Mouse (Mus musculus): ENCODE data around the gene 2410004P03Rik. TPM values are rescaled to one million over a fixed set of nuclear protein-coding genes. Genes with fewer than 3 reads are reported as not detected.
A peak's percentile ranks its signal among the peaks of the same experiment; 100 is the strongest.

The 2410004P03Rik gene
- polyA plus RNA-seq, 1 experiment = 0.02 TPM

GRCm38 (mm10) chr12:17000628-17001027, 10.9 kb downstream of the 2410004P03Rik start:
- Histone ChIP-seq H3K27me3 (ENCODE audit: control insufficient read depth, insufficient read depth, low read length) (no peaks in the 10 kb centered on the region), H3K4me1 (ENCODE audit: control insufficient read depth, insufficient read depth, low read length) (peaks cover 9% of the 10 kb centered on the region)

DNA sequence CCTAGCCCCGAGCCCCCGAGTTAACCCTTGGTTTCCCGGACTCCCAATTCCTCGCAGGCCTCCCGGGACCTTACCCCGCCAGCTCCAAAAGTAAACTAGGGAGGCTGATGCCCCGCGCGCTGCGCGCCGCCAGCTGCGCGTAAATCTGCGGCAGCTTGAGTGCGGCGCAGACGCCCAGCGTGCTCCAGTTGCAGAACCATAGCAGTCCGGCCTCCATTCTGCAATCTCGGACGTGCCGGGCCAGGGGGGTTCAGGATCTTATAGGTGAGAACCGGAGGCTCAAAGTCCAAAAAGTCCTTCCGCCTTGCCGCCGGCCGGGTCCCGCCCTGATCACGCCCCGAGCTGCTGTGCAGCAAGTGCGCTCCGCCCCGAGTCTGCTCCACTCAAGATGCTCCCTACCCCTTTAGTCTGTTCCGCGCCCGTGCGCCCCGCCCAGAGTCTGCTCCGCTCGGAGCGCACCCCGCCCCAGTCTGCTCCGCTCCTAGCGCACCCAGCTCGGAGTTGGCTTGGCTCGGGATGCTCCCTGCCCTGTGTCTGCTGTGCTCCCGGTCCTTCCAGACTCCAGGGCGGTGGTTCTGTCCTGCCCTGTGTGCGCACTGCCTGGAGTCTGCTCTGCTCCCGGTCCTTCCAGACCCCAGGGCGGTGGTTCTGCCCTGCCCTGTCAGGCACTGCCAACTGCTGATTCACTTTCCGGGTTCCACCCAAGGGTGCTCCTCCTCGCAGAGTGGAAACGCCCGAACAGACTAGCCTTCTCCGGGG, 11.6 kb downstream of the 2410004P03Rik start, which contains the start of gene Pqlc3:
Pqlc3 (minus strand) TSS at position 670 of the 759 bp plus-strand sequence.
- H3K27ac ChIP-seq (ENCODE audit: control insufficient read depth, insufficient read depth, low read depth, low read length) = no peak within 1 kb of the TSS; the same call in 1 of the 2 replicates
- peaks cover 9% of the 10 kb centered on the region for H3K4me1 ChIP-seq (ENCODE audit: control insufficient read depth, insufficient read depth, low read length)
- TF ChIP-seq POLR2A (IDR thresholded peaks at IDR 0.05; ENCODE audit: control insufficient read depth, low read depth, low read length) = no peak
- H3K4me3 ChIP-seq (ENCODE audit: control insufficient read depth, low read depth, low read length) = peak within 1 kb of the TSS; percentile 74
- no peaks in the 10 kb centered on the region for H3K27me3 ChIP-seq (ENCODE audit: control insufficient read depth, insufficient read depth, low read length)
- H3K36me3 ChIP-seq (ENCODE audit: control insufficient read depth, insufficient read depth, low read length) = no peaks in the 10 kb centered on the region

More at GRCm38 (mm10) chr12:17000628-17001027, 10.9 kb downstream of the 2410004P03Rik start:
- H3K4me3 ChIP-seq (ENCODE audit: control insufficient read depth, low read depth, low read length) = no peak overlapping the region
- TF ChIP-seq CTCF (IDR thresholded peaks at IDR 0.05; ENCODE audit: control insufficient read depth, insufficient read depth, insufficient replicate concordance, low read depth, low read length) (no peak), POLR2A (IDR thresholded peaks at IDR 0.05; ENCODE audit: control insufficient read depth, low read depth, low read length) (no peak)
- no peaks in the 10 kb centered on the region for H3K36me3 ChIP-seq (ENCODE audit: control insufficient read depth, insufficient read depth, low read length)
- no peak overlapping the region for H3K27ac ChIP-seq (ENCODE audit: control insufficient read depth, insufficient read depth, low read depth, low read length)

GRCm38 (mm10) chr12:16999146-16999545, 12.4 kb downstream of the 2410004P03Rik start:
- Histone ChIP-seq H3K36me3 (ENCODE audit: control insufficient read depth, insufficient read depth, low read length) (no peaks in the 10 kb centered on the region), H3K4me3 (ENCODE audit: control insufficient read depth, low read depth, low read length) (peak overlapping the region; percentile 74; the same call in 1 of the 2 replicates), H3K4me1 (ENCODE audit: control insufficient read depth, insufficient read depth, low read length) (peaks cover 9% of the 10 kb centered on the region), H3K27ac (ENCODE audit: control insufficient read depth, insufficient read depth, low read depth, low read length) (no peak overlapping the region), H3K27me3 (ENCODE audit: control insufficient read depth, insufficient read depth, low read length) (no peaks in the 10 kb centered on the region)
- TF ChIP-seq POLR2A (IDR thresholded peaks at IDR 0.05; ENCODE audit: control insufficient read depth, low read depth, low read length) (no peak), CTCF (IDR thresholded peaks at IDR 0.05; ENCODE audit: control insufficient read depth, insufficient read depth, insufficient replicate concordance, low read depth, low read length) (no peak)

- no peaks in the 10 kb centered on the region for H3K36me3 ChIP-seq (ENCODE audit: control insufficient read depth, insufficient read depth, low read length)
- H3K4me3 ChIP-seq (ENCODE audit: control insufficient read depth, low read depth, low read length) = no peak overlapping the region
- no peak overlapping the region for H3K27ac ChIP-seq (ENCODE audit: control insufficient read depth, insufficient read depth, low read depth, low read length)
- H3K27me3 ChIP-seq (ENCODE audit: control insufficient read depth, insufficient read depth, low read length) = no peaks in the 10 kb centered on the region
- no peak for TF ChIP-seq POLR2A (IDR thresholded peaks at IDR 0.05; ENCODE audit: control insufficient read depth, low read depth, low read length)
- no peak for TF ChIP-seq CTCF (IDR thresholded peaks at IDR 0.05; ENCODE audit: control insufficient read depth, insufficient read depth, insufficient replicate concordance, low read depth, low read length)
- H3K4me1 ChIP-seq (ENCODE audit: control insufficient read depth, insufficient read depth, low read length) = peaks cover 9% of the 10 kb centered on the region
Observed at GRCm38 (mm10) chr12:16996886-16997462, 14.6 kb downstream of the 2410004P03Rik start.

DNA sequence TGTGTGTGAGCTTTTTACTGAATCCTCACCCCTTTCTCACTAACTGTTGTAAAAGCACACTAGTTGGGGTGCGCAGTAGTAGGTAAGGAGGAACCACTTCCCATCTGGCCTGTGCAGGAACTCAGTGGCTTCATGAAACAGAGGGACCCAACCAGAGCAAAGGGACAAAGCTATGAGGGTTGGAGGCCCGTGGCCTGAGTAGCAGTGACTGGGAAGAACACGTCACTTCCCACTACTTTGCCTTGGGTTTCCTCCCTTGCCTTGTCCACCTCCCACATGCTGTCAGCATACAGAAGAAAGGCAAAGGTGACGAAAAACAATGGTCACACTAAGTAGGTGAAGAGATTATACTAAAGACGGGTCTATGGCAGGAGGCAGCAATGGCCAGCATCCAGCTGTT, 15.2 kb downstream of the 2410004P03Rik start:
- H3K36me3 ChIP-seq (ENCODE audit: control insufficient read depth, insufficient read depth, low read length) = no peaks in the 10 kb centered on the region
- H3K27me3 ChIP-seq (ENCODE audit: control insufficient read depth, insufficient read depth, low read length) = no peaks in the 10 kb centered on the region
- no peak overlapping the region for H3K27ac ChIP-seq (ENCODE audit: control insufficient read depth, insufficient read depth, low read depth, low read length)
- peaks cover 9% of the 10 kb centered on the region for H3K4me1 ChIP-seq (ENCODE audit: control insufficient read depth, insufficient read depth, low read length)
- H3K4me3 ChIP-seq (ENCODE audit: control insufficient read depth, low read depth, low read length) = no peak overlapping the region
- no peak for TF ChIP-seq POLR2A (IDR thresholded peaks at IDR 0.05; ENCODE audit: control insufficient read depth, low read depth, low read length)
- no peak for TF ChIP-seq CTCF (IDR thresholded peaks at IDR 0.05; ENCODE audit: control insufficient read depth, insufficient read depth, insufficient replicate concordance, low read depth, low read length)

DNA sequence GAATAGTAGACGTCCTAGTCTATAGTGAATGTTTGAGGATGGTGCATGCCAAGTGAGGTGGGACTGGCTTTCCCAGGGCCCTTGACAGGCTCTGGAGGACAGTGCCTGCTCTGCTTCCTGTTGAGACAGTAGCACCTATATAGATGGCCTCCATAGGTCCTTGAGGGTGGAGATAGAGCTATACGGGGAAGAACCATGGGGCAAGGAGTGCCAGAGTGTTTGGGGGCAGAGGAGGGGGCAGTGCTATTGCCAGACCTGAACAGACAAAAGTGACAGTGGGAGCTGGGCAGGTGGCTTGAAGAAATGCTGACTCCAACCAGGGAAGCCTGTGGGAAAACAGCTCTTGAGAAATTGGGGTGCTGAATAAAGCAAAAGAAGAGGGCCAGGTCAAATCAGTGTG, 17.2 kb downstream of the 2410004P03Rik start:
- H3K27ac ChIP-seq (ENCODE audit: control insufficient read depth, insufficient read depth, low read depth, low read length) = no peak overlapping the region
- TF ChIP-seq POLR2A (IDR thresholded peaks at IDR 0.05; ENCODE audit: control insufficient read depth, low read depth, low read length) = no peak
- no peak for TF ChIP-seq CTCF (IDR thresholded peaks at IDR 0.05; ENCODE audit: control insufficient read depth, insufficient read depth, insufficient replicate concordance, low read depth, low read length)
- no peaks in the 10 kb centered on the region for H3K4me1 ChIP-seq (ENCODE audit: control insufficient read depth, insufficient read depth, low read length)
- H3K4me3 ChIP-seq (ENCODE audit: control insufficient read depth, low read depth, low read length) = no peak overlapping the region
- no peaks in the 10 kb centered on the region for H3K36me3 ChIP-seq (ENCODE audit: control insufficient read depth, insufficient read depth, low read length)
- H3K27me3 ChIP-seq (ENCODE audit: control insufficient read depth, insufficient read depth, low read length) = no peaks in the 10 kb centered on the region

DNA sequence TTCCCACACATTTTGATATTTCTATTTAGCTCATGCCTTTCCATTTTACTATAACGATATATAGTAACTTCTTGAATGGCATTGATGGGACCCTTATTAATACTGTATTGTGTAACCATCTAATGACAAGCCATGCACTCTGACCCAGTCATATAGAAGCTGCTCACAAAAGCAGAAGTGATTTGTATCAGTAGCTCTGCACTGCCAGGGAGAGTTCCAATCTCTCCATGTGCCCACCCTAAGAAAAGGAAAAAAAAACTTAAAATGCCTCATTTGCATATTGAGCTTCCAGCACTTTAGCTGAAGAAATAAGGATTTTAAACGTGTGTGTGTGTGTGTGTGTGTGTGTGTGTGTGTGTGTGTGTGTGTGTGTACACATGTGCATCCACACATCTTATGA, 19.2 kb downstream of the 2410004P03Rik start:
- Histone ChIP-seq H3K27me3 (ENCODE audit: control insufficient read depth, insufficient read depth, low read length) (no peaks in the 10 kb centered on the region), H3K36me3 (ENCODE audit: control insufficient read depth, insufficient read depth, low read length) (no peaks in the 10 kb centered on the region), H3K27ac (ENCODE audit: control insufficient read depth, insufficient read depth, low read depth, low read length) (no peak overlapping the region), H3K4me3 (ENCODE audit: control insufficient read depth, low read depth, low read length) (no peak overlapping the region), H3K4me1 (ENCODE audit: control insufficient read depth, insufficient read depth, low read length) (no peaks in the 10 kb centered on the region)
- no peak for TF ChIP-seq POLR2A (IDR thresholded peaks at IDR 0.05; ENCODE audit: control insufficient read depth, low read depth, low read length)
- no peak for TF ChIP-seq CTCF (IDR thresholded peaks at IDR 0.05; ENCODE audit: control insufficient read depth, insufficient read depth, insufficient replicate concordance, low read depth, low read length)

Data from testis, adult 2 months (tissue).